Mouse (Mus musculus): ENCODE data around the gene Cbr4. TPM values are rescaled to one million over a fixed set of nuclear protein-coding genes. Genes with fewer than 3 reads are reported as not detected.

The Cbr4 gene
- polyA plus RNA-seq, 1 experiment from 2014 or later, result 34.1 TPM

DNA sequence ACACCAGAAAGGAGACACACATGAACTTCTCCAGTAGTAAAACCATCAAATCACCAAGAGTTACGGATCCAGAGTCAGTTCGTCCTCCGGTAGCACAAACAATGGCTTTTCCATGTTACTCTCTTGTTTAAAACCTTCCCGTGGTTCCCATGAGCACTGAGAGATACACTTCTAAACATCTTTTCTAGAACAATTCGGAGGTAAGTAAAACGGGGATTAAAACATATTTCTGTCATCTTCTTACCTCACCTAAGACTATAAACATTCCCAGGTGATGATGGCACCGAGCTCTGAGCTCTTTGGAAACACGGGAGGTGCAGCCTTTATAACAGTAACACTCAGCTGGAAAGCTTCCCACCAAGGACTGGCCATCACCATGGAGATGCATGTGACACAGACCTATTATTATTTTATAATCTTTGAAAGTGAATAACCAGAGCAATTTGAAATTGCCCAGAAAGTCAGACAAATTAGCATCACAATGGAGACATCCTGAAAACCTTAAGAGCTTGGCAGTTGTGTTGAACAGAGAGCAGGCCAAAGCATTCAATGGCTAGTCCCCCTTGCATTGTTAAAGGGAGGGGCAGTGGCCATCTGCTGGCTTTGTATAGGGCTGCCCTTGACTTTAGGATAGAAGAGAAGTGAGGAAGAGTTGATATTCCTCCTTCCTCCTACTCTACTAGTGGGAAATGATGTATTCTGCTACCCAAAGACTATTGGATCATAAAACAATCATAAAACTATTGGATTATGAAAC, 29.4 kb downstream of the Cbr4 start:
- WGBS, result 69% methylated on average over 8 of the region's 8 CpGs
- Histone ChIP-seq H3K27ac (ENCODE audit: low read length) (no peak overlapping the region), H3K9me3 (ENCODE audit: low read length) (no peaks in the 10 kb centered on the region), H3K36me3 (ENCODE audit: insufficient read depth, low read length) (peaks cover 9% of the 10 kb centered on the region), H3K4me2 (replicated peaks; ENCODE audit: low read depth, low read length) (no peak overlapping the region), H3K4me3 (ENCODE audit: low read length) (no peak overlapping the region), H3K4me1 (ENCODE audit: insufficient read depth, low read length) (no peaks in the 10 kb centered on the region), H3K27me3 (ENCODE audit: insufficient read depth, low read length) (no peaks in the 10 kb centered on the region), H3K9ac (replicated peaks; ENCODE audit: low read length) (no peak overlapping the region)
- no peak for ATAC-seq (ENCODE audit: low FRiP score, low TSS enrichment)

DNA sequence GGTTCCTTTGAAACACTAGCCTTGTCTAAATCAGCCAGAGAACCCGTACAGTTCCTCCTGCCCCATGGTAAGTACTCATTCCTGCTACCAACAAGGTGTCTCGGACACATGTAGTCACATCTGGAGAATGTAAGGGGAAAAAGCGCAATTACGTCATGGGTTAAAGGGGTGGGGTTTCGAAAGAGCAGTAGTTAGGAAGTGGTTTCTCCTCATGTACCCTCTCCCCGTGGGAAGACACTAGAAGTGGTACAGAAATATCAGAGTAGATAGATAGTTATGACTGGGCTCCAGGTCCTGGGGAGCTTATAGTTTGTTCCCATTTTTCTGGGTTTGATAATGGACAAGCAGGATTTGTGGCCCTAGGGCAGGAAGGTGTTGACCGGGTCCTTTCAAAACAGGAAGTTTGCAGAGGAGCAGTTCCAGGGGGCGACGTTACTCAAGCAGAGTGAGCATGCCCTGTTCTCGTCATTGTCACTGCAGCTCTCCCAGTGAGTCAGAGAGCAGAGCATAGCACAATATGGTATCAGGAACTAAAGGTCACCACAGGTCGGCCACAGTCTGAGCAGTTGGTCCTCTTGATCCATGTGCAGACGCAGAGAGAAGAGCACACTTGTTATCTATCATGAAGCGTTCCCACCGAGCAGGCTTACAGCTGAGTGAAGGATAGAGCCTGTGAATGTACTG, 30.1 kb downstream of the Cbr4 start:
- Histone ChIP-seq H3K4me2 (replicated peaks; ENCODE audit: low read depth, low read length) (no peak overlapping the region), H3K4me1 (ENCODE audit: insufficient read depth, low read length) (no peaks in the 10 kb centered on the region), H3K9ac (replicated peaks; ENCODE audit: low read length) (no peak overlapping the region), H3K27ac (ENCODE audit: low read length) (no peak overlapping the region), H3K36me3 (ENCODE audit: insufficient read depth, low read length) (peaks cover 9% of the 10 kb centered on the region), H3K4me3 (ENCODE audit: low read length) (no peak overlapping the region), H3K27me3 (ENCODE audit: insufficient read depth, low read length) (no peaks in the 10 kb centered on the region), H3K9me3 (ENCODE audit: low read length) (no peaks in the 10 kb centered on the region)
- no peak for ATAC-seq (ENCODE audit: low FRiP score, low TSS enrichment)
- whole genome bisulfite sequencing, result 81% methylated on average over 14 of the region's 14 CpGs

- H3K4me3 ChIP-seq (ENCODE audit: low read length), result no peak overlapping the region
- H3K27ac ChIP-seq (ENCODE audit: low read length), result no peak overlapping the region
- no peaks in the 10 kb centered on the region for H3K9me3 ChIP-seq (ENCODE audit: low read length)
- no peak overlapping the region for H3K4me2 ChIP-seq (replicated peaks; ENCODE audit: low read depth, low read length)
- WGBS, result 19% methylated on average over 1 of the region's 1 CpGs
- no peaks in the 10 kb centered on the region for H3K4me1 ChIP-seq (ENCODE audit: insufficient read depth, low read length)
- no peak overlapping the region for H3K9ac ChIP-seq (replicated peaks; ENCODE audit: low read length)
- H3K36me3 ChIP-seq (ENCODE audit: insufficient read depth, low read length), result peaks cover 9% of the 10 kb centered on the region; the same call in 1 of the 2 replicates
- no peaks in the 10 kb centered on the region for H3K27me3 ChIP-seq (ENCODE audit: insufficient read depth, low read length)
- ATAC-seq (ENCODE audit: low FRiP score, low TSS enrichment), result no peak
Measured at GRCm38 (mm10) chr8:61522132-61522531, 34.6 kb downstream of the Cbr4 start.

- Histone ChIP-seq H3K27ac (ENCODE audit: low read length) (no peak overlapping the region), H3K36me3 (ENCODE audit: insufficient read depth, low read length) (peaks cover 13% of the 10 kb centered on the region), H3K4me3 (ENCODE audit: low read length) (no peak overlapping the region), H3K9me3 (ENCODE audit: low read length) (no peaks in the 10 kb centered on the region), H3K4me1 (ENCODE audit: insufficient read depth, low read length) (no peaks in the 10 kb centered on the region), H3K9ac (replicated peaks; ENCODE audit: low read length) (no peak overlapping the region), H3K27me3 (ENCODE audit: insufficient read depth, low read length) (no peaks in the 10 kb centered on the region), H3K4me2 (replicated peaks; ENCODE audit: low read depth, low read length) (no peak overlapping the region)
- 91% methylated on average over 14 of the region's 14 CpGs for WGBS
- no peak for ATAC-seq (ENCODE audit: low FRiP score, low TSS enrichment)
Measured at GRCm38 (mm10) chr8:61527037-61527436, 39.5 kb downstream of the Cbr4 start.

DNA sequence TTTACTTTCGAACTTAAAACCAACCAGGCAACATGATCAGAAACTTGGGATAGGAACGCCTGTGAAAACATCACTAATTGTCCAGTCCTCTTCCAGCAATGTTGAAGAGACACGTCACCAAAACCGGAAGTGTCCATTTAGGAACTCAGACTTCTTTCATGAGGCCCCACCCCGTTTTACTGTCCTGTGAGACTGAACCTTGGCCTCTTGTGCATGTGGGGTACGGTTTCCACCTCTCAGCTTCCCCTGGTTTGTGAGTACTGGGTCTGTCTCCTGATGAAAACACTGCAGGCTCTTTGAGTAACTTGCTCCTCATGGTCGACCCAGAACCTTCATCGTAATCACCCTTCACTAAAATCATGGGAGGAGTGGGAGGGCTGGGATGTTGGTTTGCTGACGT, 40.7 kb downstream of the Cbr4 start:
- H3K9me3 ChIP-seq (ENCODE audit: low read length), result no peaks in the 10 kb centered on the region
- H3K36me3 ChIP-seq (ENCODE audit: insufficient read depth, low read length), result peaks cover 13% of the 10 kb centered on the region
- WGBS, result 85% methylated on average over 9 of the region's 9 CpGs
- H3K4me3 ChIP-seq (ENCODE audit: low read length), result no peak overlapping the region
- H3K4me2 ChIP-seq (replicated peaks; ENCODE audit: low read depth, low read length), result no peak overlapping the region
- no peak overlapping the region for H3K9ac ChIP-seq (replicated peaks; ENCODE audit: low read length)
- ATAC-seq (ENCODE audit: low FRiP score, low TSS enrichment), result no peak
- H3K4me1 ChIP-seq (ENCODE audit: insufficient read depth, low read length), result no peaks in the 10 kb centered on the region
- no peak overlapping the region for H3K27ac ChIP-seq (ENCODE audit: low read length)
- no peaks in the 10 kb centered on the region for H3K27me3 ChIP-seq (ENCODE audit: insufficient read depth, low read length)

DNA sequence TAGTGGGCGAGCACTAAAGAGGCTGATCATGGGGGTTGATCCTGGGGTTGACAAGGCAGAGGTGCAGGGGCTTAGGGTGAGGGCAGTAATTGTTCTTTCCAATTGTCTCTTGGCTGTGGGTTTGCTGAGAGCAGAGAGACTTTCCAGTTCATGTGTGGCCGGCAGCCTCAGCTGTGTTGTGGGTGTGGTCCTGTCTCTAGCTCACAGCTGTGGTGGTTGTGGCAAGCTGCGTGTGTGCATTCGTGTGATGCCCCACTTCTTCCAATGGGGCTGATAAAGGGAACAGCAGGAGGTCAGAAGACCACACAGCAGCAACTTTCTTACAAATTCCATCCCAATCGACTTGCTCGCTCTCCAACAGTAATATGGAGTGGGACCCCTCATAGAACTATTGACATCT, 41.1 kb downstream of the Cbr4 start:
- H3K4me3 ChIP-seq (ENCODE audit: low read length), result no peak overlapping the region
- no peaks in the 10 kb centered on the region for H3K4me1 ChIP-seq (ENCODE audit: insufficient read depth, low read length)
- H3K9me3 ChIP-seq (ENCODE audit: low read length), result no peaks in the 10 kb centered on the region
- WGBS, result 88% methylated on average over 6 of the region's 6 CpGs
- H3K27ac ChIP-seq (ENCODE audit: low read length), result no peak overlapping the region
- peaks cover 13% of the 10 kb centered on the region for H3K36me3 ChIP-seq (ENCODE audit: insufficient read depth, low read length)
- no peaks in the 10 kb centered on the region for H3K27me3 ChIP-seq (ENCODE audit: insufficient read depth, low read length)
- H3K9ac ChIP-seq (replicated peaks; ENCODE audit: low read length), result no peak overlapping the region
- H3K4me2 ChIP-seq (replicated peaks; ENCODE audit: low read depth, low read length), result no peak overlapping the region
- no peak for ATAC-seq (ENCODE audit: low FRiP score, low TSS enrichment)

DNA sequence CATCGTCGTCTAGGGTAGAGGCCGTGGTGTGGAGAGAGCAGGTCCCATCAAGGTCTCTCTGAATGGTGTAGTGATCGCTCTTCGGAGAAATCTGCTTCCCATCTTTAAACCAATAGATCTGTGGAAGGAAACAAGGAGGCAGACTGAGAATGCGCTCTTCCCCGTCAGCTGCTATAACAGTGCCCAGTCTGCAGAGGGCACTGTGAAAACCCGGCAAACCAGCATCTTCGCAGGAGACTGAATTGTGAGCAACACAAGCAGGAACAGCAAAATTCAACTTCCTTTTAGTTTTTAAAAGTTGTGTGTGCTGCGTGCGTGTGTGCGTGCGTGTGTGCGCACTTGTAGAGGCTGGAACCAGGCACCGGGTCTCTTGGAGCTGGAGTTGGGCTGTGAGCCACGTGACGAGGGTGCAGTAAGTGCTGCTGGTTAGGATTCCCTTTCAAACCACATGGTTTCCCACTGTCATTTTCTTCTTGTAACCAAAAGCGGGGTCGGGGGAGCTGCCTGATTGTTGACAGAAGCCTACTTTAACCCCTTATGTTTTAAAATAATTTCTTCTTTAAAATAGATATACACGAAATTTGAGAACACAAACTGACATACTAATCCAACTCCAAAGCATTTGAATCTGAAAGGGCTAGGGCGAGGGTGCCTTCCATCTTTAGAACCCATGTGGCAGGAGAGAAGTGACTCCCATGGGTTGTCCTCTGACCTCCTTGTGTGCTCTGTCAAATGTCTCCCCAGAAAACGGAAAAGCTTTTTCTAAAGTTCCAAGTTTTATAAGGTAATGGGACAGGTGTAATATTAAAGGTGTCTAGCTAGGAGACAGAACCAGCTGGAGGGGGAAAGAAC, 44.6 kb downstream of the Cbr4 start:
- Histone ChIP-seq H3K4me3 (ENCODE audit: low read length) (no peak overlapping the region), H3K4me2 (replicated peaks; ENCODE audit: low read depth, low read length) (no peak overlapping the region), H3K9ac (replicated peaks; ENCODE audit: low read length) (no peak overlapping the region), H3K27me3 (ENCODE audit: insufficient read depth, low read length) (no peaks in the 10 kb centered on the region), H3K27ac (ENCODE audit: low read length) (no peak overlapping the region), H3K4me1 (ENCODE audit: insufficient read depth, low read length) (no peaks in the 10 kb centered on the region), H3K9me3 (ENCODE audit: low read length) (no peaks in the 10 kb centered on the region), H3K36me3 (ENCODE audit: insufficient read depth, low read length) (peaks cover 22% of the 10 kb centered on the region)
- WGBS, result 70% methylated on average over 22 of the region's 22 CpGs
- no peak for ATAC-seq (ENCODE audit: low FRiP score, low TSS enrichment)

DNA sequence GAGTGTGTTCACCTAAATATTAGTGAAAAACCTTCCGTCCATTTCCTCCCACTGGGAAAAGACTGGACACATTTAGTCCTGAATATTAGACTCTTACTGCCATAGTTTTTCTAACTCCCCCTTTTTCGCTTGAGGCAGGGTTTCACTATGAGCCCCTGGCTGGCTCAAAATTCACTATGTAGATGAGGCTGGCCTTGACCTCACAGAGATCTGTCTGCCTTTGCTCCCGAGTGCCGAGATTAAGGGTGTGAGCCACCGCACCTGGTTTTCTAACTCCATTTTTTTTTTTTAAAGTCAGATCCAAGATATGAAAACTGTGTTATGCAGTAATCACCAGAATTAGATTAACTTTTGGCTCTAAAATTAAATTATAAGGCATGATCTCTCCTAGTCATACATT, 45.3 kb downstream of the Cbr4 start:
- Histone ChIP-seq H3K4me2 (replicated peaks; ENCODE audit: low read depth, low read length) (no peak overlapping the region), H3K9ac (replicated peaks; ENCODE audit: low read length) (no peak overlapping the region), H3K27ac (ENCODE audit: low read length) (no peak overlapping the region), H3K36me3 (ENCODE audit: insufficient read depth, low read length) (peaks cover 22% of the 10 kb centered on the region), H3K4me3 (ENCODE audit: low read length) (no peak overlapping the region), H3K4me1 (ENCODE audit: insufficient read depth, low read length) (no peaks in the 10 kb centered on the region), H3K9me3 (ENCODE audit: low read length) (no peaks in the 10 kb centered on the region), H3K27me3 (ENCODE audit: insufficient read depth, low read length) (no peaks in the 10 kb centered on the region)
- 77% methylated on average over 5 of the region's 5 CpGs for WGBS
- no peak for ATAC-seq (ENCODE audit: low FRiP score, low TSS enrichment)

DNA sequence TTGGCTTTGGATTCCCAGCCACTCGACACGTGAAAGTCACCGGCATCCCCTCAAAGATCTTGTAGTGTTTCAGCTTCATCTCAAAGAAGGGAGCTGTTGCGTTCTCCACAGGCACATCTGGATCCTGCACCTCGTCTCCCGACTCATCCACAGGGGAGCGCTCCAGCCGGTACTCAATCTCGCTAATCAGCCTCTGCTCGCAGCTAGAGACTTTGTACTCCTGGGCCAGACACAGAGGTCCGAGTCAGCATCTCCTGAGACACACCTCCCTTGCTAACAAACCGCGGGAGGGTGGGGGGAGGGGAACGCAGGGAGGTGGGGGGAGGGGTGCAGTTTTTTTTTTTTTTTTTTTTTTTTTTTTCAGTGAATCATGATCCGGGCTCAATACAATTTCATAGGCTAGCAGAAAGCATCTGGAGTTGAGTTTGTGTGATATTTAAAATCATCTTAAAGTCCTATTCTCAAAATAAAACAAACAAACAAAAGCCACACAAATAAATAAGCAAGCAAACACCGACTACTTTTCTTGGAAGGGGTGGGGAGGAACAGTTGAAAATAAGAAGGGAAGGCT, 45.9 kb downstream of the Cbr4 start:
- no peak overlapping the region for H3K4me2 ChIP-seq (replicated peaks; ENCODE audit: low read depth, low read length)
- WGBS, result 63% methylated on average over 16 of the region's 16 CpGs
- no peak overlapping the region for H3K4me3 ChIP-seq (ENCODE audit: low read length)
- H3K27ac ChIP-seq (ENCODE audit: low read length), result no peak overlapping the region
- H3K9ac ChIP-seq (replicated peaks; ENCODE audit: low read length), result no peak overlapping the region
- H3K27me3 ChIP-seq (ENCODE audit: insufficient read depth, low read length), result no peaks in the 10 kb centered on the region
- H3K9me3 ChIP-seq (ENCODE audit: low read length), result no peaks in the 10 kb centered on the region
- peaks cover 22% of the 10 kb centered on the region; the same call in 1 of the 2 replicates for H3K36me3 ChIP-seq (ENCODE audit: insufficient read depth, low read length)
- no peak for ATAC-seq (ENCODE audit: low FRiP score, low TSS enrichment)
- no peaks in the 10 kb centered on the region for H3K4me1 ChIP-seq (ENCODE audit: insufficient read depth, low read length)

All from kidney, embryonic 16.5 days (tissue).